Mouse (Mus musculus) kidney, adult 2 months (tissue): ENCODE results near the gene Eif4h. TPM values are rescaled to one million over a fixed set of nuclear protein-coding genes. Genes with fewer than 3 reads are reported as not detected.
"Not testable (repeated sequence)": the region's sequence is repeated elsewhere in the genome, so short reads cannot be mapped to it uniquely, and the experiment has no call there.

ENCODE experiments used
- DNase-seq: peaks from one replicate; pipeline ENCODE4 v3.0.0; 2021
- H3K27ac ChIP-seq: fragments of 200-500 bp; 2 replicates; pipeline ENCODE4 v1.5.1; 2012; ENCODE audit warnings: low read depth, low read length, control low read depth, inconsistent platforms; ENCODE audit not compliant: insufficient read depth
- H3K27me3 ChIP-seq: fragments of 200-500 bp; replicated peaks from 2 replicates; pipeline ENCODE4 v1.6.1; 2012; ENCODE audit warnings: mild to moderate bottlenecking, moderate library complexity, low read length, inconsistent platforms; ENCODE audit not compliant: control insufficient read depth, insufficient read depth
- H3K36me3 ChIP-seq: fragments of 200-500 bp; 2 replicates; pipeline ENCODE4 v1.6.1; 2012; ENCODE audit warnings: mild to moderate bottlenecking, moderate library complexity, low read length, inconsistent platforms; ENCODE audit not compliant: control insufficient read depth, insufficient read depth
- H3K4me1 ChIP-seq: fragments of 200-500 bp; 2 replicates; pipeline ENCODE4 v1.6.1; 2011; ENCODE audit warnings: low read length; ENCODE audit not compliant: control insufficient read depth, insufficient read depth
- H3K4me3 ChIP-seq: fragments of 200-500 bp; 2 replicates; pipeline ENCODE4 v1.5.1; 2011; ENCODE audit warnings: mild to moderate bottlenecking, low read depth, low read length, control low read depth; ENCODE audit not compliant: insufficient read depth
- CTCF ChIP-seq: fragments of 200-500 bp; conservative IDR thresholded peaks from 2 replicates; pipeline ENCODE4 v1.5.1; 2011; ENCODE audit warnings: low read depth, mild to moderate bottlenecking, control low read depth, low read length, moderate library complexity, mixed read lengths; ENCODE audit not compliant: insufficient read depth, insufficient read length
- POLR2A ChIP-seq: fragments of 200-500 bp; IDR thresholded peaks from one replicate; pipeline ENCODE4 v1.6.1; 2011; ENCODE audit warnings: low read depth, low read length, control low read depth
- WGBS: fragments of 180-500 bp; shearing (Covaris S2); methylation state at CpG from one replicate; pipeline ENCODE4 v1.1.7; 2018; 5-methylcytosine and 5-hydroxymethylcytosine counted together
- polyA plus RNA-seq: library from polyadenylated mRNA; depleted of rRNA; stranded (reverse); fragments of >200 nt; gene quantifications from 2 replicates; pipeline ENCODE4 v1.2.3, GENCODE M21; 2012

Gene Eif4h
- polyA plus RNA-seq, 1 experiment = 218 TPM

GRCm38 (mm10) chr5:134672198-134672516, 32.9 kb upstream of the Eif4h start:
- 91% methylated on average over 1 of the region's 1 CpGs for WGBS
- no peaks in the 10 kb centered on the region for H3K4me1 ChIP-seq

DNA sequence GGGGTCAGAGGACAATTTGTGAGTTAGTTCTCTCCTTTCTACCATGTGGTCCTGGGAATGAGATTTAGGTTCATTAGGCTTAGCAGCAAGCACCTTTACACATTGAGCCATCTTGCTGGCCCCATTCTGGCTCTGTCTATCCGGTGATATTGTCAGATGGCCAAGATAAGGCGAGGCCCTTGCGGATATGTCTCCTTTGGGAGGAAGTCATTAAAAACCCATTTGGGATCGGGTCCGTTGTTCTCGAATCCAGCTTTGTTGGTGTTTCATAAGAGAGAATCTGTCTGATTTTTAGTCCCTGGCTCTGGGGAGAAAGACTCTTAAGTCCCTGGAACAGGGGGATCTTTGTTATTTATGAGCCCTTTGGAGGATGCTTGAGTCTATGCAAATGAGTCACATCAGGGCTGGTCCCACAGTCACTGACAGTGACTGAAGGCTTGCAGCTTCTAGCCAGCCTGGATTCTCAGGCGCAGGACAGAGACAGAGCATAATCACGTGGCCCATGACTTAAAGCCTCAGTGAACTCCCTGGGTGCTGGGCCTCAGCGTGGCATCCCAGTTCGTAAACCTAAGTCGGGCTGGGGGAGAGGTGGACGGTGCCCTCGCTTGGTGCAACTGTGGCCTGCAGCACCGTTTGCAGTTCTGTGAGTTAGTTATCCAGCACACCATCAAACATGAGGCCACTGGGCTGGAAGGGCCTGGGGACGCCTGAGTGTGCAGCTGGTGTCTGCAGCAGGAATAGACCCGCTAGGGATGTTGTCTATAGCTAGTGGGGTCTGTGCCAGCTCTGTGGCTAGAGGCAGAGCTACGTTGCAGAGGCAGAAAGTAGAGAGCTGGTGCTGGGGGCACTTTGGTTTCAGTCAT, 32.3 kb upstream of the Eif4h start:
- H3K4me1 ChIP-seq = no peaks in the 10 kb centered on the region
- WGBS = 74% methylated on average over 17 of the region's 17 CpGs
- H3K27ac ChIP-seq = 0 out of 2 replicates have a peak overlapping the region, but pooled peaks have one; percentile 1
- no peaks in the 10 kb centered on the region for H3K27me3 ChIP-seq
- no peak for TF ChIP-seq POLR2A
- no peak for TF ChIP-seq CTCF
- H3K36me3 ChIP-seq = no peaks in the 10 kb centered on the region
- peak; percentile 59 for DNase-seq
- H3K4me3 ChIP-seq = no peak overlapping the region

More at GRCm38 (mm10) chr5:134672198-134672516, 32.9 kb upstream of the Eif4h start:
- no peak for DNase-seq
- no peak overlapping the region for H3K27ac ChIP-seq
- no peak overlapping the region for H3K4me3 ChIP-seq
- TF ChIP-seq POLR2A = no peak
- no peak for TF ChIP-seq CTCF
- H3K36me3 ChIP-seq = no peaks in the 10 kb centered on the region
- H3K27me3 ChIP-seq = no peaks in the 10 kb centered on the region

DNA sequence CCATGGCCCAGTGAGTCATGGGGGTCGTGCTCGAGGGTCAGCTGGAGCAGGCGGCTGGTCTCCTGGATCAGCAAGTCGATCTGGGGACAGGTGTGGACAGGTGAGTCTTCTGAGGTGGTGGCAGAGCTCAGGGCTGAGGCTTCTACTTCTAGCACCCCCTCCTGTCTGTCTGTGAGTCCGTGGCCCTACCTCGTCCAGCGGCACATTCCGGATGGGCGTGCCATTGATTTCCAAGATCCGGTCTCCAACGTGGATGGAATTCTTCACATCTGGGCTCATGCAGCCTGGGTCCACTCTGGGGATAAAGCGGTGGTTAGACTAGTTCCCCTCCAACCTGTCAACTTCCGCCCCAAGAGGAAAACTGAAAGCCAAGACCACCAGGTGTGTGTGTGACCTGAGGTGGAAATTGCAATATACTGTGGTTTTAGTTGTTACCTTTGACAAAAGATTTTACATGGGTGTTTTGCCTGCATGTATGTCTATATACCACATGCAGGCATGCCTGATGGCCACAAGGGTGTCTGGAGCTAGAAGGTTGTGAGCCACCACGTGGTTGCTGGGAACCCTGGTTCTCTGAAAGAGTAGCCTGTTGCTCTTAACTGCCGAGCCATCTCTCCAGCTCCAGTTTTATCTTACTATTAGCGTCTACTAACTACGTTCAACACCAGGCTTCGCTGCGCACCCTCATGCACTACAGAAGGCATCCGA, 29.9 kb upstream of the Eif4h start:
- H3K4me1 ChIP-seq = no peaks in the 10 kb centered on the region
- no peaks in the 10 kb centered on the region for H3K36me3 ChIP-seq
- no peak overlapping the region for H3K4me3 ChIP-seq
- no peaks in the 10 kb centered on the region for H3K27me3 ChIP-seq
- TF ChIP-seq POLR2A (no peak), CTCF (no peak)
- DNase-seq = no peak
- WGBS = 86% methylated on average over 20 of the region's 20 CpGs
- no peak overlapping the region for H3K27ac ChIP-seq

DNA sequence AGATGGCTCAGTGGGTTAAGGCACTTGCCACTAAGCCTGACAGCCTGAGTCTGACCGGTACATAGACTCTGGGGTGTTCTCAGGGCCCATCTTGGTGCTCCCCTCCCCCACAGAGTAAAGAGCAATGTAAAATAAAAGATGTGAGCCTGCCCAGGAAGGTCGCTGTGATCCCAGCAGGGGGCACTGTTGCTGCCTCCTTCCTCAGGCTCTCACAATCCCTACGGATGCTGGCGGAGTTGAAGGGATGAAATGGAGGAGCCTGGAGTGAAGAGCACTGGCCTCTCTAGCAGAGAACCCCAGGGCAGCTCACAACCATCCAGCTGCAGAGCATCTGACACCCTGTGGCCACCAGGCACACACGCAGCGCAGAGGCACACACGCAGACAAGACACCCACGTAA, 29.2 kb upstream of the Eif4h start:
- 62% methylated on average over 8 of the region's 8 CpGs for WGBS
- no peaks in the 10 kb centered on the region for H3K4me1 ChIP-seq
- TF ChIP-seq POLR2A (no peak), CTCF (peak; percentile 60)
- H3K4me3 ChIP-seq = no peak overlapping the region
- H3K27ac ChIP-seq = no peak overlapping the region
- peak; percentile 44 for DNase-seq
- H3K36me3 ChIP-seq = no peaks in the 10 kb centered on the region
- H3K27me3 ChIP-seq = no peaks in the 10 kb centered on the region

DNA sequence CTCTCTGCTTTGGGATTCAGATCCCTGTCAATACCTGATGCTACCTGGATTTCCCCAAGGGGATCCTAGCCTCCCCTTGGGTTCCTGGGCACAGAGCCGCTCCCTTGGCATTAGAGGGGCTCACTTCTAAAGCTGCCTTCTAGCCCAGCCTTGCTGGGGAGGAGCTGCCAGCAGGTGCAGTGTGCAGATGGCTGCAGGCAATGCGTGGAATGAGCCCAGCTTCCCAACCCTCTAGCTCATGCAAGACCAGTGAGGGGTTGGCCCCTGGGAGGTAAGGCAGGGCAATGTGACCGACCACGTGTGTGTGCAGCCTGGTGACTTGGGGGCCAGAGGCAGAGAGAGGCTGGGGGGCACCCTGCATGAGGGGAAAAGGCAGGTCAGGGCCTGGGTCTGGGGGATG, 17.4 kb upstream of the Eif4h start:
- H3K27ac ChIP-seq = no peak overlapping the region
- H3K27me3 ChIP-seq = no peaks in the 10 kb centered on the region
- TF ChIP-seq POLR2A (no peak), CTCF (no peak)
- WGBS = 87% methylated on average over 4 of the region's 4 CpGs
- H3K36me3 ChIP-seq = no peaks in the 10 kb centered on the region
- DNase-seq = no peak
- no peak overlapping the region for H3K4me3 ChIP-seq
- no peaks in the 10 kb centered on the region for H3K4me1 ChIP-seq

GRCm38 (mm10) chr5:134652015-134652414, 12.7 kb upstream of the Eif4h start:
- Histone ChIP-seq H3K36me3 (no peaks in the 10 kb centered on the region), H3K27ac (no peak overlapping the region), H3K4me1 (no peaks in the 10 kb centered on the region), H3K27me3 (no peaks in the 10 kb centered on the region), H3K4me3 (no peak overlapping the region)
- TF ChIP-seq POLR2A (no peak), CTCF (no peak)
- 15% methylated on average over 7 of the region's 7 CpGs for WGBS
- no peak for DNase-seq

DNA sequence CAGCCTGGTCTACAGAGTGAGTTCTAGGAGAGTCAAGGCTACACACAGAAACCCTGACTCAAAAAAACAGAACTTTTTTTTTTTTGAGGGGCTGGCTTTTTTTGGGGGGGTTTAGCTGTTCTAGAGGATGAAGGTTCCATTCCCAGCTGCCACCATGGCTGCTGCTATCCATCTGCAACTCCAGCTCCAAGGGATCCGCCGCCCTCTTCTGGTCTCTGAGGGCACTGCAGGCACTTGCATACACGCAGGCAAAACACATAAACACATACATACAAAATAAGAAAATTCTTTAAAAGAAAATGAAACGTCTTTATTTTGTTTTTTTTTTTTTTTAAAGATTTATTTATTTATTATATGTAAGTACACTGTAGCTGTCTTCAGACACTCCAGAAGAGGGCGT, 11.6 kb upstream of the Eif4h start:
- peak; percentile 61 for DNase-seq

DNA sequence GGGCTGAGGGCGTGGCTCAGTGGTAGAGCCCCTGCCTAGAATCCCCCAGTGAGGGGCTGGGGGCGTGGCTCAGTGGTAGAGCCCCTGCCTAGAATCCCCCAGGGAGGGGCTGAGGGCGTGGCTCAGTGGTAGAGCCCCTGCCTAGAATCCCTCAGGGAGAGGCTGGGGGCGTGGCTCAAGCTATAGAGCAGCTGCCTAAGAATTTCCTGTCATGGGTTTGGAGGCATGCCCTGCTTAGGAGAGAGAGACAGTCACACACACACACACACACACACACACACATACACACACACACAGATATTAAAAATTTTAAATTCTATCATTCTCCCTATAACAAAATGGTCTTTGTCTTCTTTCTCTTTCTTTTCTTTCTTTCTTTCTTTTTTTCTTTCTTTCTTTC, 9.7 kb upstream of the Eif4h start:
- WGBS = 73% methylated on average over 4 of the region's 4 CpGs
- not testable (repeated sequence) for DNase-seq, H3K4me1 ChIP-seq, H3K4me3 ChIP-seq, H3K36me3 ChIP-seq, H3K27me3 ChIP-seq, H3K27ac ChIP-seq

More for the DNA sequence above, 11.6 kb upstream of the Eif4h start:
- H3K27ac ChIP-seq = no peak overlapping the region
- no peaks in the 10 kb centered on the region for H3K27me3 ChIP-seq
- no peaks in the 10 kb centered on the region for H3K36me3 ChIP-seq
- no peak for TF ChIP-seq POLR2A
- peak; percentile 69 for TF ChIP-seq CTCF
- no peak overlapping the region for H3K4me3 ChIP-seq
- H3K4me1 ChIP-seq = no peaks in the 10 kb centered on the region
- WGBS = 57% methylated on average over 5 of the region's 5 CpGs
